Mouse (Mus musculus) thymus, postnatal 0 days (tissue): Measurements from ENCODE around the gene Aspdh. TPM values are rescaled to one million over a fixed set of nuclear protein-coding genes. Genes with fewer than 3 reads are reported as not detected.

Experiments
- DNase-seq: peaks from one replicate; pipeline ENCODE4 v3.0.0-alpha.2; 2015; ENCODE audit warnings: low spot score
- polyA plus RNA-seq: library from polyadenylated mRNA; unstranded; fragments of >200 nt; fragmentation: Nextera tagmentation; extraction: Ambion mirVana; gene quantifications from 2 replicates; pipeline ENCODE4 v1.2.1, GENCODE M21; 2015

Gene Aspdh
- polyA plus RNA-seq, 1 experiment from 2014 or later, result not detected

GRCm38 (mm10) chr7:44446070-44446855 lies 18.9 kb upstream of the Aspdh start:
- no peak for DNase-seq

- no peak for DNase-seq
Observed at GRCm38 (mm10) chr7:44453256-44453655, 11.9 kb upstream of the Aspdh start.

DNA sequence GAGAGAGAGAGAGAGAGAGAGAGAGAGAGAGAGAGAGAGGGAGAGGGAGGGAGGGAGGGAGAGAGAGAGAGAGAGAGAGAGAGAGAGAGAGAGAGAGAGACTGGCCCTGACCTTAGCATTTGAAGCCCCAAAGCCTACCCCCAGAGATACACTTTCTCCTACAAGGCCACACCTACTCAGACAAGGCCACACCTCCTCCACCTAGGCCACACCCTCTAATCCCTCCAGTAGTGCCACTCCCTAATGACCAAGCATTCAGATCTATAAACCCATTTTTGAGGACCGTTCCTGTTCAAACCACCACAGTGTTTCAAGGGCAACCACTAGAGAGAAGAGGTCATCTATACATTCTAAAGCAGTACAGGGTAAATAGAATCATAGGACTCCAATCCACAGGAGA lies 8.9 kb upstream of the Aspdh start:
- no peak for DNase-seq

DNA sequence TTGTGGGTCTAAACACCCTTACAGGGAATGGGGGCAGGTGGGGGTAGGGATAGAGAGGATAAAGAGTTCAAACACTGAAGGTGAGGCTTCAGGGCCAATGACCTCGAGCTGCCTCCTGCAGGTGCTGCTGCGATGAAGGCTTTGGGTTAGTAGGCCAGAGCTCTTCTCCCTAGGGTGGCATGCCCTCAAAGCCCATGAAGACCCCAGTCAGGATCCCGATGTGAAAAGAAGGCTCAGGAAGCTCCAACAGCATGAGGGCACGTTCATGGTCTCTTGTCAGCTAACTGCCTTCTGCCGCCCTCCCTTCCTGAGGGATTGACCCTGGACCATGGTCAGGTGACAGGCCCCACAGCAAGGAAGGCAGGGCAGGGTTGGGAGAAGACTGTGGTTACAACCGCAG lies 5.1 kb upstream of the Aspdh start:
- DNase-seq, result no peak

GRCm38 (mm10) chr7:44460767-44461502 lies 4.3 kb upstream of the Aspdh start:
- DNase-seq, result no peak

GRCm38 (mm10) chr7:44461503-44462217 lies 3.5 kb upstream of the Aspdh start:
- no peak for DNase-seq

DNA sequence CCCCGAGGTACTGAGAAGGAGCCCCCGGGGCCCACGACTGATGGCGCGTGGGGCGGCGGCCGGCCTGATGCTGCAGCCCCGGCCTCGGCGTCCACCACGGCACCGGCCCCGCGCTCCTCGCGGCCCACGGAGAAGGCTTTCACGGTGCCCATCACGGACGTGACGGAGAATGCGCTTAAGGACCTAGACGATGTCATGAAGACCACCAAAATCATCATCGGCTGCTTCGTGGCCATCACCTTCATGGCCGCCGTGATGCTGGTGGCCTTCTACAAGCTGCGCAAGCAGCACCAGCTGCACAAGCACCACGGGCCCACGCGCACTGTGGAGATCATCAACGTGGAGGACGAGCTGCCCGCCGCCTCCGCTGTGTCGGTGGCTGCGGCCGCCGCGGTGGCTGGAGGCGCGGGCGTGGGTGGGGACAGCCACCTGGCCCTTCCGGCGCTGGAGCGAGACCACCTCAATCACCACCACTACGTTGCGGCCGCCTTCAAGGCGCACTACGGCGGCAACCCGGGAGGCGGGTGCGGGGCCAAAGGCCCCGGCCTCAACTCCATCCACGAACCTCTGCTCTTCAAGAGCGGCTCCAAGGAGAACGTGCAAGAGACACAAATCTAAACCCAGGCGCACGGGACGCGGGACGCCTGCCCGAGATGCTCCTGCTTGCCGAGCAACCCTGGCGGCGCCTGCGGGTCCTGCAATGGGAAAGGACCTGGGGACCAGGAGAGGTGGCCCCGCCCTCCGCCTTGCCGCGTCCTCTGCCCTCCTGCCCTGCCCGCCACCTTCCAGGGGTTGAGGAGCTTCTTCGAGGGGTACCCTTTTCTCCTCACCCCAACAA lies 2.8 kb upstream of the Aspdh start:
- peak; percentile 20 for DNase-seq

DNA sequence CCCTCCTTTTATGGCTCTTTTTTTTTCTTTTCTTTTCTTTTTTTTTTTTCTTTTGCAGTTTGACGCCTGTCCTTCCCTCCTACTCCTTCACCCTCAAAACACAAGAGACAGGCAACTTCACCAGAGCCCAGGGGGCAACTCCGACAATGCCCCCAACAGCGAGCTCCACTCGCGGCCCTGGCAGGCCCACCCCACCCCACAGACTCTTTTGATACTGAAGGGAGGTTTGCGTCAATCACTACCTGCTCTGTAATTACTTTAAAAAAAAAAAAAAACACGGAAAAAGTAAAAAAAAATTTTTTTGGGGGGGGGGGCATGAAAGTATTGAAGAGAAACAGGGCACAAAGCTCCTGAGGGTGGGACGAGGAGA lies 2.1 kb upstream of the Aspdh start:
- no peak for DNase-seq

DNA sequence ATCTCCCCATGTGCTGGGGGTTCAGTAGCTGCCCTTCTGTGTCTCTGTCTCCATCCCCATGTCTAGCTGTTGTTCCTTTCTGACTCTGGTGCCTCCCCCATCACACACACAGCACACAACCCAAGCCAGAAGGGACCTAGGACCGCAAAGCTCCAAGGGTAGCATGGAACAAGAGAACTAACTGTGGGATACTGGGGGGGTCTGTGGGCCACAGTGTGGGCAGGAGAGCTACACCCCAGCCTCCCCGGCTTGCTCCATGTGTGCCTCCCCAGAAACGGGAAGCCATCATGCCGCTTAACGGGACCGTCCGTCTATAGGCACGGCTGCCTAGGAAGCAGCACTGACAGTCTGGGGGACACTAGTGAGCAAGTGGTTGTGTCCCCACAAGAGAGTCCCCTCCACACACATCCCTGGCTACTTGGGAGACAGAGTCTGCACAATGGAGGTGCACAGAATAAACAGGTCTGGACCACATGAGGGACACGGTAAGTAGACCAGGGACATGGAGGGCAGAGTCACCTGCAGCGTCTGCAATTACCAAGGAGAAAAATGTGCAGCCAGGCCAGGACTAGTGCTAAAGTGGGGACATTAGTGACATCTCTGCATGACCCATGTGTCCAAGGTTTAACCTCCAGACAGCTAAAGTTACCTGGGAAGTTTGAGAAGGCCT lies 1.5 kb upstream of the Aspdh start:
- DNase-seq, result no peak

DNA sequence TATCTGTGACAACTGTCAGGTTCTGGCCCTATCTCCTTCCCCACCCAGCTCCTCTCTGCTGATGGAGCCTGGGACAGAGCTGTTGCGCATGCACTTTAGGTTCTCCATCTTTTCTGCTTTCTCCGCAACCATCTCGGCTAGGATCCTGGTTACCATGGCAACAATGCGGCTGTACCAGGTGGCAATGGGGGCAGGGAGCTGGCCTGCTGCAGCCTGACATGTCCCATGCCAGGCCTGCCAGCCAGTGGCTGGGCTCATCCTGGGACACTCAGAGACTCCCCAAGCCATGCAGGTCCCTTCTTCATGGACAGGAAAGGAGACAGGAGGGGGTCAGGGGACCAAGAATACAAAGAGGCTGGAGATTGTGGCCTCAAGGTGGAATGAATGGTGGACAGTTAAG lies 680 bp upstream of the Aspdh start:
- no peak for DNase-seq

GRCm38 (mm10) chr7:44466006-44466887 lies 1.1 kb downstream of the Aspdh start:
- no peak for DNase-seq

DNA sequence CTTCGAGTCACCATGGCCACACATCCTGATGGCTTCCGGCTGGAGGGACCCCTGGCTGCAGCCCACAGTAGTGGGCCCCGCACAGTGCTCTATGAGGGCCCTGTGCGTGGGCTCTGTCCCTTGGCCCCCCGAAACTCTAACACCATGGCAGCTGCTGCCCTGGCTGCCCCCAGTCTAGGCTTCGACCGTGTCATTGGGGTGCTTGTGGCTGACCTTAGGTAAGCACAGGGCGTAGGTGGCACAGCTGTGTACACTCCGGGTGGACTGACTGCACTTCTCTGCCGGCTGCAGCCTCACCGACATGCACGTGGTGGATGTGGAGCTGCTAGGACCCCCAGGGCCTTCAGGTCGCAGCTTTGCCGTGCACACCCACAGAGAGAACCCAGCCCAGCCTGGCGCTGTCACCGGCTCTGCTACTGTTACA lies 1.7 kb downstream of the Aspdh start:
- DNase-seq, result no peak

DNA sequence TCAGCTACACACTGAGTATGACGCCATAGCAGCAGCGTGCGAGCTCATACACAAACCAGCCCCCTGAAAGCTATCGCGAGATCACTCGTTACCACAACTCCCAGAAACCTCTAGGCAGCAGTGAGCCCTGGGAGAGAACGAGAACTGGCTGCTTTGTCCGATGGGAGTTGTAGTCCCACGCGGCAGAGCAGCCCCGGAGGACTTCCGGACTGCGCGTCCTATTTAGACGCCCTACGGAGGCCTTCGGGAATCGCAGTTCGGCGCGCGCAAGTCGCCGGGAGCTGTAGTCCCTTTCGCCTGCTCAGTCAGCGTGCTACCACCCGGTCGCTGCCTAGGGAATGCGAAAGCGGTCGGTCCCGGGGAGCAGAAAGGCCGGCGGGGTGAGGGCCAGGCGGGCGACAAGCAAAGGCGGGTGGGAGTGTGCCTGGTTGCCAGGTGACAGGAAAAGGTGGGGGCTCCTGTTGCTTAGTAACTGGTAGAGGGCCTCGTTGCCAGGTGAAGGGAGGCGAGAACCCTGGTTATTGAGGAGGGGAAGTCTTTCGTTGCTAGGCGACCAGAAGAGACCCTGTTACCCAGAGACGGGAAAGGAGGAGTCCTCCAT lies 2.7 kb downstream of the Aspdh start, which contains the start of gene Josd2:
TSS of gene Josd2 (plus strand) at position 170 of the 601 bp plus-strand sequence.
- peak; percentile 95 for DNase-seq

- DNase-seq, result no peak
Observed at GRCm38 (mm10) chr7:44468644-44469285, 3.6 kb downstream of the Aspdh start.

DNA sequence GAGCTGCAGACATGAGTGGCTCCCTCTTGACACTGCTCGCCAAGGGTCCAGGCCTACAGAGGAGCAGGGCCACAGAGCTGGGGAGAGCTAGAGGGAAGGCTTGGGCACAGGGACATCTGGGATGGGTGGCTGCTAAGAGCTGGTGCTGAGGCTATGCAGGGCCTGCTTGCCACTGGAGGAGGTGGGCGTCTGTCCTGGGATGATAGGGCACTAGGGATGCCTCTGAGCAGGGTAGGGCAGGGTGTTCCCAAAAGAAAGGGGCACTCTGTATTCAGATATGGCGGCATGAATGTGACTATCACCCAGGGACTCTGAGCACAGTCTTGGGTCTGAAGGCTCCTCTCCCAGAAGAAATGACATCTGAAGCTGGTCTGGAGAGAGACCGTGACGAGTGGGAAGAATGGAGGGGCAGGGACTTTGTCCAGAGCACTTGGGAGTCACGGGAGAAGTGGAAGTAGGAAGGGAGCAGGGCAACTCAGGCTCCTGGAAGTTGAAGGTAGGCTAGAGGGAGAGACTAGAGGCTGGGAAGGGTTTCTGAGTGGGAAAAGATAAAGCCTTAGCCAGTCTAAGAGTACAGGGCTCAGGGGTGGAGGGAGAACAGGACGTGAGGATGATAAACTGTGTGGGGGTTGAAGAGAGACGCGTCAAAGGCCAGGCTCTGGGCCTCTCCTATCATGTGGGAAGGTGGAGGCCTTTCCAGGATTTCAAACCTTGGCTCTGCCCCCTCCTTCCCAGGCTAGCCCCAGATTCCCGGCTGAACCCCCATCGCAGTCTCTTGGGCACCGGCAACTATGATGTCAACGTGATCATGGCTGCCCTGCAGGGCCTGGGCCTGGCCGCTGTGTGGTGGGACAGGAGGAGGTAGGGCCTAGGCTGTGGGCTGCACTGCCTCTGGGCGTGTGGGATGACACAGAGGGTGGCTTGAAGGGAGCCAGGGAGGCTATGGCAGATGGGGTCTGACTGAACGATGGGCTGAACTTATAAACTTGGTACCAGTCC lies 4.8 kb downstream of the Aspdh start:
- DNase-seq, result no peak

DNA sequence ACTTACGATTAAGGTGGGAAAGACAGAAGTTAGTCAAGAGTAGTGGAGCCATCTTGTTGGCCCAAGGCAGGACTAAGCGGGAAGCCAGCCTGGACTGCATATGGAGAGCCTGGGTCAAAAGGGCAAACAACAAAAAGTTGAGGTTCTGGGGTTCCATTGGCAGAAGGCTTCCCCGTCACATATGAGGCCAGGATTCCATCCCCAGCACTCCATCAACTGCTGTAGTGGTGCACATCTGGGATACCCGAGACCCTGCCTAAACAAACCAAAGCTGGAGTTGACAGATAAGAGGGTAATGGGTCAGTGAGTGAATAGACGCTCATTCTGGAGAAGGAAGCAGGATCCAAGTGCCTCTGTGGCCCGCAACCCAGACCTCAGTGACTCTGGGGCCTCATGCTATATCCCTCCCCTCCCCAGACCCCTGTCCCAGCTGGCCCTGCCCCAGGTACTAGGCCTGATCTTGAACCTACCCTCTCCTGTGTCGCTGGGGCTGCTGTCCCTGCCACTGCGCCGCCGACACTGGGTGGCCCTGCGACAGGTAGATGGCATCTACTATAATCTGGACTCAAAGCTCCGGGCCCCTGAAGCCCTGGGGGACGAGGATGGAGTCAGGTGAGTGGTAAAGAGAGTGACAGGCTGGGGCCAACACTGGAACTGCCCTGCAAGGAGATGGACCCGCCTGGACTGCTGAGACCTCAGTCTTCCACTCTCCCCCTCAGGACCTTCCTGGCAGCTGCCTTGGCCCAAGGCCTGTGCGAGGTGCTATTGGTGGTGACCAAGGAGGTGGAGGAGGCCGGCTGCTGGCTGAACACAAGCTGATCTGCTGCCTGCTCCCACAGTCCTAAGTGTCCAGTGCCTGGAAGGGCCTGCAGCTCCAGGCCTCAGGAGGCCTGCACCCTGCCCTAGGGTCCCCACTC lies 5.8 kb downstream of the Aspdh start:
- no peak for DNase-seq
